Mouse (Mus musculus): ENCODE results near the gene Taf6l. TPM values are rescaled to one million over a fixed set of nuclear protein-coding genes. Genes with fewer than 3 reads are reported as not detected.
"Not testable (repeated sequence)": the region's sequence is repeated elsewhere in the genome, so short reads cannot be mapped to it uniquely, and the experiment has no call there.

Gene Taf6l
- polyA plus RNA-seq, 1 experiment from 2014 or later: 24.7 TPM

- no peak for DNase-seq (ENCODE audit: low spot score)
Measured at GRCm38 (mm10) chr19:8740603-8741002, 45.6 kb downstream of the Taf6l start, which contains the start of gene 1700092M07Rik. Gene 1700092M07Rik (plus strand): TSS chr19:8740718.

DNA sequence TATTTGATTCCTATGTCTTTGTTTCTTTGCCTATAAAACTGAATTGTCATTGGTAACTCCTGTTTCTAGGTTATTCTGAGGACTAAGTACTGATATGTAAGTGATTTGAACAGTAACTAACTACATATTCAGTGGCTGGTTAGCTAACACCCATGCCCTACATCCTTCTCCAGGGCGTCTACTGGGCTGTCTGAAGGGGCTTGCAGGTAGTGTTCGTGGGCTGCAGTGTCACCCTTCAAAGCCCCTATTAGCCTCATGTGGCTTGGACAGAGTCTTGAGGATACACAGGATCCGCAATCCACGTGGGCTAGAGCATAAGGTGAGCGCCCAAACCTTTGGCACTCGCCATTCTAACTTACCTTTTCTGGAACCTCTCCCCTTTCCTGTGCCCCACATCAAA is 46.6 kb downstream of the Taf6l start:
- no peak for DNase-seq (ENCODE audit: low spot score)

DNA sequence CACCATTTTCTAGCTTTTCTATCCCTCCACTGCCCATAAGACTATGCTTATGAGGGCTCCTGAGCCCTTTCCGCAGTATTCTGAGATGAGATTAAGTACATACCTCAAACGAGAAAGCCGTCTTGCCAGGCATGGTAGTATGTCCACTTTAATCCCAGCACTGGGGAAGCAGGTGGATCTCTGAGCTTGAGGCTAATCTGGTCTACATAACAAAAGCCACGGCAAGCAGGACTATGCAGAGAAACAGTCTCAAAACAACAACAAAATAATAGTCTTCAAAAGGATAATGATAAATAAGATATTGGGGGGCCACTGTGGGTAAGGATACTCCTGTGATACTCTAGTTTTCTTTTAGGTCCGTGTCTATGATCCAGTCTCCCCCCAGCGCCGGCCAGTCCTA is 47.3 kb downstream of the Taf6l start:
- DNase-seq (ENCODE audit: low spot score): no peak

- no peak for DNase-seq (ENCODE audit: low spot score)
Measured at GRCm38 (mm10) chr19:8736160-8736467, 50.1 kb downstream of the Taf6l start.

GRCm38 (mm10) chr19:8735389-8736159 is 50.6 kb downstream of the Taf6l start, which contains the start of gene Wdr74:
Gene Wdr74 (plus strand): TSS chr19:8735827.
- DNase-seq (ENCODE audit: low spot score): peak; percentile 92

- no peak for DNase-seq (ENCODE audit: low spot score)
Measured at GRCm38 (mm10) chr19:8734334-8734733, 51.9 kb downstream of the Taf6l start.

DNA sequence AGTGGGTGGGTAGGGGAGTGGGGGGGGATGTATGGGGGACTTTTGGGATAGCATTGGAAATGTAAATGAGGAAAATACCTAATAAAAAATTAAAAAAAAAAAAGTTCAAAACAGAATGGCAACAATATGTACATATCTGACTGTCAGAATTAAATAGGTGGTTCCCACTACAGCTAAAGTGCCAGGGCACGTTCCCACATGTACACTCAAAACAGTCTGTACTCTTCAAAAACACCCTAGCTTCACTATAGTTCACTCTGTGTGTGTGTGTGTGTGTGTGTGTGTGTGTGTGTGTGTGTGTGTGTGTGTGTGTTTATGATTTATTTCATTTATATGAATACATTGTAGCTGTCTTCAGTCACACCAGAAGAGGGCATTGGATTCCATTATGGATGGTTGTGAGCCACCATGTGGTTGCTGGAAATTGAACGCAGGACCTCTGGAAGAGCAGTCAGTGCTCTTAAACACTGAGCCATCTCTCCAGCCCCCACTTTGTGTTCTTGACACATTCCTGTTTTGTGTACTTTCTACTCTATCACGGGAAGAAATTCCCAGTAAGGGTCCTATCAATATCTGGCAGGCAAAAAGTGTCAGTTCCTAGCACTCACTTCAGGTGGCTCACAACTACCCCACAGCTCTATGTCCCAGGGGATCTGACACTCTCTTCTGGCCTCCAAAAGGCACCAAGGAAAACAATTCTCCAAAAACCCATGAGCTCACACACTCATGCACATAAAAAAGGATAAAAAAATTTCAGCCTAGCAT is 57.7 kb downstream of the Taf6l start:
- DNase-seq (ENCODE audit: low spot score): not testable (repeated sequence)

- DNase-seq (ENCODE audit: low spot score): no peak
Measured at GRCm38 (mm10) chr19:8727495-8728114, 58.6 kb downstream of the Taf6l start.

DNA sequence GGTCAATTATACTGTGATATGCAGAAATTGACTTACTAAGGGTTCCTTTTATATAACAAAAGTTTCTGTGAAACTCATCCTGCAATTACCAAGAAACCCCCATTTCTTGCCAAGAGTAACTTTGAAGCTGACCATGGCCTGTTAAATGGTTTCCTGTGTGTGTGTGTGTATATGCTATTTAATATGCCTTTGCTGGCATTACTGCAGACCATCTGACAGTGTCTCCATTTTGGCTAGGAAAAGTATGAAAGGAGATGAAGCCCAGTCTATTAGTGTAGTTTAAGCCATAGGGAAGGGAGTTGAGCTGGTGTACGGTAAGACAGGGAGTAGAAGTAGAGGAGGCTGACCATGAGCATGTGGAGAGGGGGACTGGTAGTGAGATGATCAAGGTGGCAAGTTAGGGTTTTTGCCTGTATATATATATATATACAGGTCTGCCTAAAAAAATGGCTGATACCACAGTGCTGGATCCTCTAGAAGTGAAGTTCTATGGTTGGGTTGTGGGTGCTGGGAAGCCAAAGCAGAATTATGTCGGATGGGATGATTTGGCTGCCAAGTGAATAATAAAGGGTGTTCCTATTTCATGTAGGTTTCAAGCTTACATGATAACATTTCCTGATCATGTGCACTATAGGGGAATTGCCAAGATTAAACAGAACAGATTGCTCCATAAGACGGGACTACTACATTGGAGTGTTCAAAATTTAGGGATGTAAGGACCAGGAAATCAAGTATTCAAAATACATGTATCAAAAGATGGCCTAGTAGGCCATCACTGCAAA is 59.4 kb downstream of the Taf6l start:
- no peak for DNase-seq (ENCODE audit: low spot score)

GRCm38 (mm10) chr19:8725081-8725613 is 61.1 kb downstream of the Taf6l start:
- DNase-seq (ENCODE audit: low spot score): no peak

Small RNA genes lying within 50 kb of the gene (microRNA-seq; reads per million reads assigned to microRNA genes)
- 1.7 reads per million for gene Mir6992 (ENCODE audit: borderline number of aligned reads)

Other genes with a start within 250 kb of the Taf6l start
- 0.04 and 0.22 TPM in 2 replicates for gene Slc22a8, start 195.2 kb downstream of the Taf6l start, polyA plus RNA-seq (2015; fragmentation: Nextera tagmentation; extraction: Ambion mirVana)
- gene Slc22a6, start 168.4 kb downstream of the Taf6l start, polyA plus RNA-seq (2015; fragmentation: Nextera tagmentation; extraction: Ambion mirVana): not detected in 2 replicates
- 0.04 and 0.05 TPM in 2 replicates for gene Chrm1, start 122.6 kb downstream of the Taf6l start, polyA plus RNA-seq (2015; fragmentation: Nextera tagmentation; extraction: Ambion mirVana)
- 122 and 131 TPM in 2 replicates for gene Slc3a2, start 63.0 kb downstream of the Taf6l start, polyA plus RNA-seq (2015; fragmentation: Nextera tagmentation; extraction: Ambion mirVana)
- gene Wdr74, start 50.6 kb downstream of the Taf6l start, polyA plus RNA-seq (2015; fragmentation: Nextera tagmentation; extraction: Ambion mirVana): 101 and 103 TPM in 2 replicates
- gene 1700092M07Rik, start 45.7 kb downstream of the Taf6l start, polyA plus RNA-seq (2015; fragmentation: Nextera tagmentation; extraction: Ambion mirVana): 0.79 and 0.84 TPM in 2 replicates
- gene Stx5a, start 45.0 kb downstream of the Taf6l start, polyA plus RNA-seq (2015; fragmentation: Nextera tagmentation; extraction: Ambion mirVana): 108 and 114 TPM in 2 replicates
- gene Nxf1, start 29.3 kb downstream of the Taf6l start, polyA plus RNA-seq (2015; fragmentation: Nextera tagmentation; extraction: Ambion mirVana): 182 and 200 TPM in 2 replicates
- gene Tmem223, start 15.4 kb downstream of the Taf6l start, polyA plus RNA-seq (2015; fragmentation: Nextera tagmentation; extraction: Ambion mirVana): 205 and 223 TPM in 2 replicates
- gene Tmem179b, start 11.9 kb downstream of the Taf6l start, polyA plus RNA-seq (2015; fragmentation: Nextera tagmentation; extraction: Ambion mirVana): 154 and 166 TPM in 2 replicates
- gene Polr2g, start 12.2 kb upstream of the Taf6l start, polyA plus RNA-seq (2015; fragmentation: Nextera tagmentation; extraction: Ambion mirVana): 233 and 246 TPM in 2 replicates
- 2.9 and 3.5 TPM in 2 replicates for gene Zbtb3, start 16.1 kb upstream of the Taf6l start, polyA plus RNA-seq (2015; fragmentation: Nextera tagmentation; extraction: Ambion mirVana)
- gene Ttc9c, start 32.9 kb upstream of the Taf6l start, polyA plus RNA-seq (2015; fragmentation: Nextera tagmentation; extraction: Ambion mirVana): 44.1 and 49.8 TPM in 2 replicates
- 4.3 and 5.3 TPM in 2 replicates for gene Hnrnpul2, start 33.6 kb upstream of the Taf6l start, polyA plus RNA-seq (2015; fragmentation: Nextera tagmentation; extraction: Ambion mirVana)
- not detected in 2 replicates for gene AC129217.1, start 43.4 kb upstream of the Taf6l start, polyA plus RNA-seq (2015; fragmentation: Nextera tagmentation; extraction: Ambion mirVana)
- 54.6 and 63.0 TPM in 2 replicates for gene Bscl2, start 51.0 kb upstream of the Taf6l start, polyA plus RNA-seq (2015; fragmentation: Nextera tagmentation; extraction: Ambion mirVana)
- 0.36 and 0.66 TPM in 2 replicates for gene Gng3, start 52.8 kb upstream of the Taf6l start, polyA plus RNA-seq (2015; fragmentation: Nextera tagmentation; extraction: Ambion mirVana)
- gene Lrrn4cl, start 64.4 kb upstream of the Taf6l start, polyA plus RNA-seq (2015; fragmentation: Nextera tagmentation; extraction: Ambion mirVana): 0.78 and 1.1 TPM in 2 replicates
- gene Ubxn1, start 85.1 kb upstream of the Taf6l start, polyA plus RNA-seq (2015; fragmentation: Nextera tagmentation; extraction: Ambion mirVana): 171 and 178 TPM in 2 replicates
- gene Uqcc3, start 94.5 kb upstream of the Taf6l start, polyA plus RNA-seq (2015; fragmentation: Nextera tagmentation; extraction: Ambion mirVana): 106 and 119 TPM in 2 replicates
- 67.6 and 70.2 TPM in 2 replicates for gene Lbhd1, start 97.3 kb upstream of the Taf6l start, polyA plus RNA-seq (2015; fragmentation: Nextera tagmentation; extraction: Ambion mirVana)
- gene Gm49403, start 97.5 kb upstream of the Taf6l start, polyA plus RNA-seq (2015; fragmentation: Nextera tagmentation; extraction: Ambion mirVana): not detected in 2 replicates
- 80.7 and 98.0 TPM in 2 replicates for gene 1810009A15Rik, start 102.4 kb upstream of the Taf6l start, polyA plus RNA-seq (2015; fragmentation: Nextera tagmentation; extraction: Ambion mirVana)
- not detected in 2 replicates for gene Gm49416, start 102.5 kb upstream of the Taf6l start, polyA plus RNA-seq (2015; fragmentation: Nextera tagmentation; extraction: Ambion mirVana)
- gene Ints5, start 106.6 kb upstream of the Taf6l start, polyA plus RNA-seq (2015; fragmentation: Nextera tagmentation; extraction: Ambion mirVana): 32.4 and 33.6 TPM in 2 replicates
- gene Ganab, start 111.7 kb upstream of the Taf6l start, polyA plus RNA-seq (2015; fragmentation: Nextera tagmentation; extraction: Ambion mirVana): 51.9 and 55.5 TPM in 2 replicates
- gene B3gat3, start 134.0 kb upstream of the Taf6l start, polyA plus RNA-seq (2015; fragmentation: Nextera tagmentation; extraction: Ambion mirVana): 28.4 and 29.3 TPM in 2 replicates
- gene Rom1, start 142.9 kb upstream of the Taf6l start, polyA plus RNA-seq (2015; fragmentation: Nextera tagmentation; extraction: Ambion mirVana): 4.7 TPM in 2 replicates
- 25.2 and 27.1 TPM in 2 replicates for gene Eml3, start 143.1 kb upstream of the Taf6l start, polyA plus RNA-seq (2015; fragmentation: Nextera tagmentation; extraction: Ambion mirVana)
- gene Mta2, start 155.5 kb upstream of the Taf6l start, polyA plus RNA-seq (2015; fragmentation: Nextera tagmentation; extraction: Ambion mirVana): 203 and 214 TPM in 2 replicates
- 31.2 and 32.4 TPM in 2 replicates for gene Tut1, start 167.4 kb upstream of the Taf6l start, polyA plus RNA-seq (2015; fragmentation: Nextera tagmentation; extraction: Ambion mirVana)
- 326 and 340 TPM in 2 replicates for gene Eef1g, start 180.6 kb upstream of the Taf6l start, polyA plus RNA-seq (2015; fragmentation: Nextera tagmentation; extraction: Ambion mirVana)
- gene Ahnak, start 202.9 kb upstream of the Taf6l start, polyA plus RNA-seq (2015; fragmentation: Nextera tagmentation; extraction: Ambion mirVana): 20.3 and 22.3 TPM in 2 replicates